Mouse (Mus musculus): Measurements from ENCODE around the gene Rec8.

DNA sequence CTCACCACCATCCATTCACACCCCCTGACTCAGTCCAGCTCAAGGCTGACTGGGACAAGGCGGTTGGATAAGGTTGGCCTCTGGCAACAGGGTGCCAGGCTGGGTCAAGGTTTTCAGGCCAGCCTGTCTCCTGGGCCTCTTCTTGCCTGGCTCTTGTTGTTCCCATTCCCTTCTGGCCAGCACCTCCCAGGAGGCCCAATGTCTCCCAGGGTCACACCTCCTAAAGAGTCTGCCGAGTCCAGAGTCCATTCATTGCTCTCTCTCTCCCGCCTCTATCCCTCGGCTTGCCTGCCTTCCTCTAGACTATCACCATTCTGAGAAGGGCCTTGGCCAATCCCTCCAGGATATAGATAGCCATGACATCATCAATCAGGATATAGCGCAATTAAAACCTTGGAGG is 40.2 kb downstream of the Rec8 start:
- TF ChIP-seq CTCF (IDR thresholded peaks at IDR 0.05; ENCODE audit: low read depth, low read length) (no peak), POLR2A (IDR thresholded peaks at IDR 0.05; ENCODE audit: extremely low read depth, insufficient read depth, low read length) (no peak)
